Mouse (Mus musculus) cerebellum, postnatal 10 days (tissue): ENCODE data around the gene Klc2.

ENCODE experiments used
- DNase-seq, 2 experiments: peaks; one replicate each; pipeline ENCODE4 v3.0.0; 2021; ENCODE audit warnings: mixed read lengths in 2 of 2

Gene Klc2

GRCm38 (mm10) chr19:5071545-5072369 lies 46.6 kb downstream of the Klc2 start:
- peak; percentile 46 to 55 for DNase-seq

- DNase-seq: no peak
Observed at GRCm38 (mm10) chr19:5071077-5071476, 47.3 kb downstream of the Klc2 start.

DNA sequence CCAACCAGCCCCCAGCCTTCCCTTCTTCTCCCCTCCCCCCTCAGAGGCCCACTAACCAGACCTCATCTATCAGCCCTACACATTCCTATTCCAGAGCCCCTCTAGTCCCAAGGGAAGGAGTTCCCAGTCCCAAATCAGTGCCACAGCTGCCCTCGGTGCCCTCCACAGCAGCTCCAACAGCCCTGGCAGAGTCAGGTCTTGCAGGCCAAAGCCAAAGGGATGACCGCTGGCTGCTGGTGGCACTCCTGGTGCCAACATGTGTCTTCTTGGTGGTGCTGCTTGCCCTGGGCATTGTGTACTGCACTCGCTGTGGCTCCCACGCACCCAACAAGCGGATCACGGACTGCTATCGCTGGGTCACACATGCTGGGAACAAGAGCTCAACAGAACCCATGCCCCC lies 48.4 kb downstream of the Klc2 start:
- DNase-seq: no peak

DNA sequence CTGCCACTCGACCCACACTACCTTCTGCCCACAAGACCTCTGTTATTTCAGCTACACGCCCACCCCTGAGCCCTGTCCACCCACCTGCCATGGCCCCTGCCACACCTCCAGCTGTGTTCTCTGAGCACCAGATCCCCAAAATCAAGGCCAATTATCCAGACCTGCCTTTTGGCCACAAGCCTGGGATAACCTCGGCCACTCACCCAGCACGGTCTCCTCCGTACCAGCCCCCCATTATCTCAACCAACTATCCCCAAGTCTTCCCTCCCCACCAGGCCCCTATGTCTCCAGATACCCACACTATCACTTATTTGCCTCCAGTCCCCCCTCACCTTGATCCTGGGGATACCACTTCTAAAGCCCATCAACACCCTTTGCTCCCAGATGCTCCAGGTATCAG lies 48.9 kb downstream of the Klc2 start:
- DNase-seq: no peak

- peak; percentile 57 to 58 for DNase-seq
Observed at GRCm38 (mm10) chr19:5068570-5069234, 49.7 kb downstream of the Klc2 start.

DNA sequence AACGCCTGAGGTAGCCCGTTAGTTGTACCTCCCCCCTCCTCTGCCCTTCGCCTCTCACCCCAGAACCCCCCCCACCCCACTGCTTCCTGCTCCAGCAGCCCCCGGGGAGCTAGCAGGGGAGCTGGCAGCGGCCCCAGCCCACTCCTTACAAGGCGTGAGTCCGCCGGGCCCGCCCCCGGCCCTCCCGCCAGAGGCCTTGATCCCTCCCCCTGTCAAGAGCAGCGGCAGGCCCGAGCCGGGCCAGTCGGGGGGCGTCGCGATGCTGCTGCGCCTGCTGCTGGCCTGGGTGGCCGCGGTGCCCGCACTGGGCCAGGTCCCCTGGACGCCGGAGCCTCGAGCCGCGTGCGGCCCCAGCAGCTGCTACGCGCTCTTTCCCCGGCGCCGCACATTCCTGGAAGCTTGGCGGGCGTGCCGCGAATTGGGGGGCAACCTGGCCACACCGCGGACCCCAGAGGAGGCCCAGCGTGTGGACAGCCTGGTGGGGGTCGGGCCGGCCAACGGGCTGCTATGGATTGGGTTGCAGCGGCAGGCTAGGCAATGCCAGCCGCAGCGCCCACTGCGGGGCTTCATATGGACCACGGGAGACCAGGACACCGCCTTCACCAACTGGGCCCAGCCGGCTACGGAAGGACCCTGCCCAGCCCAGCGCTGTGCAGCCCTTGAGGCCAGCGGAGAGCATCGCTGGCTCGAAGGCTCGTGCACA lies 50.3 kb downstream of the Klc2 start, which contains the start of gene Cd248:
TSS of gene Cd248 (plus strand) at position 212 of the 703 bp plus-strand sequence.
- DNase-seq: peak; percentile 73 to 81

DNA sequence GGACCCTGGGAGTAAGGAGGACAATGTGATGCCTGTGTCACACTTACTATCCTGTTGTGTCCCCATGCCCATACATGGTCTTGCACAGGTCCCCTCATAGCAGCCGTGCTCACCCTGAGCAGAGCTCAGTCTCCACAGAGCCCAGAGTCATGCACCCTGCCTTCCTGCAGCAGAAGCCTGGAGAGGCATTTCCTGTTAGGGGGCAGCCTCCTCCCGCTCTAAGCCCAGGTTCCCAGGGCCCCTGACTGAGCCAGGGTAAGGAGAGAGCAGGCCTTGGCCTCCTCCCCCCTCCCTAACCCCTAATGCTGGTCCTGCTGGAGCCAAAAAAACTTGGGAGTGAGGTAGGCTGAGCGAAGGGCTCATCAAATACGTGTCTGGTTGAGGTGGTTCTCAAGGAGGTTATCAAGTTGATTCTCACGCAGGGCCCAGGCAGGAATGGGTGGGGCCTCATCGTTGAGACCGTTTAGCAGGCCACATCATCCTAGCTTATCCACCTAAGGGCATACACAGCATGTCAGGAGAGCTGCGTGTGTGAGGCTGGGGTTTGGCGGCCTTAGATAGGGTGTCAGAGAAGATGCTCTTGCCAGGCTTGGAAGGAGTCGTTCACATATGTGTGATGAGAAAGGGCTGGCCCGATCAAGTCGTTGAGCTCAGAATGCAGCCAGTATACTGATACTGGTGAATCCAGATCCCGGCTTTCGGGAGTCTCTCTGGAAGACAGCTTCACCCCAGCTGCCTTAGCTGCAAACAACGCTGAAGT lies 51.1 kb downstream of the Klc2 start:
- no peak for DNase-seq

- DNase-seq: peak in 1 of 2 experiments; percentile 46
Observed at GRCm38 (mm10) chr19:5065104-5065503, 53.3 kb downstream of the Klc2 start.

GRCm38 (mm10) chr19:5062446-5062845 lies 55.9 kb downstream of the Klc2 start:
- no peak for DNase-seq

DNA sequence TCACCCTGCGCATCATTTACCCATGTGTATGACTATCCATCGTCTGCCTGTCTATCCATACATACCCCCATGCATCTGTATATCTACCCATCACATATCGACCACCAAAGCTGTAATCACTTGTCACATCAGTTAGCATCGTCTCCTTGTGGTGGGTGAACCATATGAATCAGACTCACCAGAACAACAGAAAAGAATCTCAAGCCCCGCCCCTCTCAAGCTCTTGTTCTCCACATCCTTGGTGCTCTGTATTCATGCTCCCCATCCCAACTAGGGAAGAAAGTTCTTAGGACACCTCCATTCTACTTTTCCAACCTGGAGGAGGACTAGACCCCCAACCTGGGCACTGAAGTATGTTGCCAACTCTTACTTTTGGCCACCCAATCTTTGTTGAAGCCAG lies 56.3 kb downstream of the Klc2 start:
- DNase-seq: no peak

- no peak for DNase-seq
Observed at GRCm38 (mm10) chr19:5060365-5061330, 57.7 kb downstream of the Klc2 start.

GRCm38 (mm10) chr19:5058801-5059771 lies 59.3 kb downstream of the Klc2 start:
- no peak for DNase-seq

- DNase-seq: no peak
Observed at GRCm38 (mm10) chr19:5057876-5058775, 60.2 kb downstream of the Klc2 start.
